Mouse (Mus musculus): Measurements from ENCODE around the gene Lsamp. TPM values are rescaled to one million over a fixed set of nuclear protein-coding genes. Genes with fewer than 3 reads are reported as not detected.

The Lsamp gene
- total and polyA plus RNA-seq, 2 experiments from 2014 or later, result 122 to 157 TPM

DNA sequence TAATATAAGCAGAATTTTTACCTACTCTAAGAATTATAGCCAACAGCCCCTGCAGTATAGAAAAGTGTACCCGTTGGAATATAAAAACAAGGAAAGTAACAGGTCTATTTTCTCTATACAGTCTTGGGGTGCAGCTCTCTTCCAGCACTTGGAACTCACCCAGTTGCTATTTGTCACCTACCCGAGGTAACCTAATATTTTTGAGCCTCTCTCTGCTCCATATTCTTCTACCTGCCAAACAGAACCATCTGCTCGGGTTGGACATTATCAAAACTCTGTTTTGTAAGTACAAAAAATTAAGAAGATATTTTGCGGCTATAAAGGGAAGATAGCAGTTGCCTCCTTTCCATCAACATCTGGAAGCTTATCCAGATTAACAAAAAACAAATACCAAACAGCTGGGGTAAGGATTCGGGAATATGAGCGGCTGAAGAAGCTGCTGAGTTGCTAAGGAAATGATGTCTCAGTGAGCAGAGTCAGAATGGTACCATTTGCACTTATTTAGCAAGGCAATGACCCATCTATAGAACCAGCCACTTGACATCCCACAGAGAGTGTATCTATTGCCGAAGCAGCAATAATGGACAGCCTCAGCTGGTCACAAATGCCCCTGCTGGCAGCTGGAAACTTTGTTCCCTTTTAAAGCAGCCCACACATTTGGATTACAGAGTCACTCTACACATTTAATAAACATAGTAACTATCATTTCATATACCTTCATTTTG, 1957.6 kb downstream of the Lsamp start:
- no peak for ATAC-seq
- Histone ChIP-seq H3K4me3 (ENCODE audit: low read length) (no peak overlapping the region), H3K36me3 (ENCODE audit: insufficient read depth, low read length) (no peaks in the 10 kb centered on the region), H3K9me3 (ENCODE audit: low read length) (no peaks in the 10 kb centered on the region), H3K27me3 (ENCODE audit: insufficient read depth, low read length) (no peaks in the 10 kb centered on the region), H3K4me1 (ENCODE audit: insufficient read depth, low read length) (no peaks in the 10 kb centered on the region), H3K4me2 (ENCODE audit: low read depth, low read length) (no peak overlapping the region), H3K9ac (replicated peaks; ENCODE audit: low read length) (no peak overlapping the region), H3K27ac (no peak overlapping the region)
- 72% methylated on average over 7 of the region's 7 CpGs for WGBS
- no peak for DNase-seq (ENCODE audit: low spot score)
- TF ChIP-seq CTCF (IDR thresholded peaks at IDR 0.05; ENCODE audit: low read depth), result no peak

GRCm38 (mm10) chr16:41957811-41958210, 1973.7 kb downstream of the Lsamp start:
- 95% methylated on average over 3 of the region's 3 CpGs for WGBS
- no peak for ATAC-seq
- H3K9ac ChIP-seq (replicated peaks; ENCODE audit: low read length), result no peak overlapping the region
- no peaks in the 10 kb centered on the region for H3K27me3 ChIP-seq (ENCODE audit: insufficient read depth, low read length)
- TF ChIP-seq CTCF (IDR thresholded peaks at IDR 0.05; ENCODE audit: low read depth), result no peak
- DNase-seq (ENCODE audit: low spot score), result no peak
- no peaks in the 10 kb centered on the region for H3K4me1 ChIP-seq (ENCODE audit: insufficient read depth, low read length)
- H3K4me2 ChIP-seq (ENCODE audit: low read depth, low read length), result no peak overlapping the region
- H3K27ac ChIP-seq, result no peak overlapping the region
- no peaks in the 10 kb centered on the region for H3K36me3 ChIP-seq (ENCODE audit: insufficient read depth, low read length)
- H3K4me3 ChIP-seq (ENCODE audit: low read length), result no peak overlapping the region
- 0 out of 2 replicates have a peak, but pooled peaks cover 2% of the 10 kb centered on the region for H3K9me3 ChIP-seq (ENCODE audit: low read length)

DNA sequence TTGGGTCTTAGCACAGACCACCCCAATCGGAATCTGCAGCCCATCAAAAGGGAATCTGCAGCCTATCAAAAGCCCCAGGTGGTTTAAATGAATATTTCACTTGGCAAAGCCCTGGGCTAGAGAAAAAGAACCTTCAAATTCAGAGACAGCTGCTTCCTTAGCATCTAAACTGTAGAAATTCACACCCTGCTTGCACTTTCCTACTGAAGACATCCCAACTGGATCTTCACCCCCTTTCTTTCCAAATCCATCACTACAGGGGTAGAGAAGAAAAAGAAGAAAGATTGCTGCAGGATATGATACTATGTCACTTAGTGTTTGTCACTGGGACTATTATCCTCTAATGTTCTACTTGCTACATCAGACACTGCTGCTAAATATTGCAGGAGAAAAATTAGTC, 1981.5 kb downstream of the Lsamp start:
- no peaks in the 10 kb centered on the region for H3K27me3 ChIP-seq (ENCODE audit: insufficient read depth, low read length)
- DNase-seq (ENCODE audit: low spot score), result no peak
- H3K4me2 ChIP-seq (ENCODE audit: low read depth, low read length), result no peak overlapping the region
- no peak overlapping the region for H3K4me3 ChIP-seq (ENCODE audit: low read length)
- no peaks in the 10 kb centered on the region for H3K9me3 ChIP-seq (ENCODE audit: low read length)
- no peak for TF ChIP-seq CTCF (IDR thresholded peaks at IDR 0.05; ENCODE audit: low read depth)
- no peaks in the 10 kb centered on the region for H3K36me3 ChIP-seq (ENCODE audit: insufficient read depth, low read length)
- no peak for ATAC-seq
- no peak overlapping the region for H3K9ac ChIP-seq (replicated peaks; ENCODE audit: low read length)
- no peak overlapping the region for H3K27ac ChIP-seq
- H3K4me1 ChIP-seq (ENCODE audit: insufficient read depth, low read length), result no peaks in the 10 kb centered on the region
- WGBS, result 62% methylated on average over 1 of the region's 1 CpGs

DNA sequence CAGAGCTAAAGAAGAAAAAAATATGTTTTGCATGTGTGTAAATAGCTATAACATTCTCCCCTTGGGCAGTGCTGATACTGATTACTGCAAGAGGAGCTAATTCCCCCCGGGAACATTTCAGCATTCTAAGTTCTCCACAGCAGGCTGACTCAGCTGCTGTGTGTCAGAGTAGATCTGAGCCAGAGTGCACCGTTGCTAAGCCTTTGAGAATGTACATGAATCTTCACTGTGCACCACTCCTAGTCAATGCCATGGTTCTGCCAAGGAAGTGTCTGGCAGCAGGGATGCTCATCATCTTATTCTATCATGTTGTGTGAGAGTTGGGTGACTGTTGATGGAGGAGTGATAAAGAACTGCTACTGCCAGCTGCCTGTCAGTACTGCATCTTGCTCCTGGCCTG, 1985.1 kb downstream of the Lsamp start:
- Histone ChIP-seq H3K9ac (replicated peaks; ENCODE audit: low read length) (no peak overlapping the region), H3K4me2 (ENCODE audit: low read depth, low read length) (no peak overlapping the region), H3K4me3 (ENCODE audit: low read length) (no peak overlapping the region), H3K27ac (no peak overlapping the region), H3K9me3 (ENCODE audit: low read length) (no peaks in the 10 kb centered on the region), H3K27me3 (ENCODE audit: insufficient read depth, low read length) (no peaks in the 10 kb centered on the region), H3K36me3 (ENCODE audit: insufficient read depth, low read length) (no peaks in the 10 kb centered on the region), H3K4me1 (ENCODE audit: insufficient read depth, low read length) (no peaks in the 10 kb centered on the region)
- ATAC-seq, result no peak
- TF ChIP-seq CTCF (IDR thresholded peaks at IDR 0.05; ENCODE audit: low read depth), result no peak
- 67% methylated on average over 2 of the region's 2 CpGs for WGBS
- DNase-seq (ENCODE audit: low spot score), result no peak

DNA sequence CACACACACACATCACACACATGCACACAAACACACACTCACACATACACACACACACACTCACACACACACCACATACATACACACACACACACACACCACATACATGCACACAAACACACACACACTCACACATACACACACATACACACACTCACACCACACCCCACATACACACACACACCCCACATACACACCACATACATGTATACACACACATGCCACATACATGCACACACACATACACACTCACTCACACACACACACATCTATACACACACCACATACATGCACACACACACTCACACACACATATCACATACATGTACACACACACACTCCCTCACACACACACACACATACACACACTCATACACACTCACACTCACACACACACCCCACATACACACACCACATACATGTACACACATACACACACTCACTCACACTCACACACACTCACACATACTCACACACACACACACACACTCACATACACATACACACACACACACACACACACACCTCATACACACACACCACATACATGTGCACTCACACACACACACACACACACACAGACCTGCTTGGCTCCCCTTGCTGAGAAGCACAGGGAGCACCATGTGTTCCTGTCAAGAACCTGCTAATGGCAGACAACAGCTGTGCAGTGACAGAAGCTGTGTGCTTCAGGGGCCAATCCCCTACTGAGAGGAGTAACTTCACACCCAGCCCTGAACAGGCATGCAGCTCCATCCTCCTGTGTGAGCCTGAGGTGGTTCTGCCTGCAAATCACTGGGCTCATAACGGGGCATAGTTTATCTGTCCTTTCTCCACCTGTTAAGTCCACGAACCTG, 1990.9 kb downstream of the Lsamp start:
- Histone ChIP-seq H3K9me3 (ENCODE audit: low read length) (no peaks in the 10 kb centered on the region), H3K4me1 (ENCODE audit: insufficient read depth, low read length) (no peaks in the 10 kb centered on the region), H3K4me2 (ENCODE audit: low read depth, low read length) (no peak overlapping the region), H3K9ac (replicated peaks; ENCODE audit: low read length) (no peak overlapping the region), H3K27me3 (ENCODE audit: insufficient read depth, low read length) (no peaks in the 10 kb centered on the region), H3K27ac (no peak overlapping the region), H3K4me3 (ENCODE audit: low read length) (no peak overlapping the region), H3K36me3 (ENCODE audit: insufficient read depth, low read length) (no peaks in the 10 kb centered on the region)
- peak; percentile 75 for ATAC-seq
- DNase-seq (ENCODE audit: low spot score), result peak; percentile 42
- WGBS, result 60% methylated on average over 2 of the region's 2 CpGs
- TF ChIP-seq CTCF (IDR thresholded peaks at IDR 0.05; ENCODE audit: low read depth), result no peak

- Histone ChIP-seq H3K27me3 (ENCODE audit: insufficient read depth, low read length) (no peaks in the 10 kb centered on the region), H3K4me3 (ENCODE audit: low read length) (no peak overlapping the region), H3K27ac (no peak overlapping the region), H3K9me3 (ENCODE audit: low read length) (no peaks in the 10 kb centered on the region), H3K4me1 (ENCODE audit: insufficient read depth, low read length) (no peaks in the 10 kb centered on the region), H3K4me2 (ENCODE audit: low read depth, low read length) (no peak overlapping the region), H3K9ac (replicated peaks; ENCODE audit: low read length) (no peak overlapping the region), H3K36me3 (ENCODE audit: insufficient read depth, low read length) (no peaks in the 10 kb centered on the region)
- ATAC-seq, result no peak
- no peak for TF ChIP-seq CTCF (IDR thresholded peaks at IDR 0.05; ENCODE audit: low read depth)
- 77% methylated on average over 5 of the region's 5 CpGs for WGBS
- no peak for DNase-seq (ENCODE audit: low spot score)
These were observed 1992.7 kb downstream of the Lsamp start for GRCm38 (mm10) chr16:41976897-41977296.

GRCm38 (mm10) chr16:41996956-41997355, 2012.8 kb downstream of the Lsamp start:
- Histone ChIP-seq H3K4me3 (ENCODE audit: low read length) (no peak overlapping the region), H3K27ac (no peak overlapping the region), H3K36me3 (ENCODE audit: insufficient read depth, low read length) (no peaks in the 10 kb centered on the region), H3K4me1 (ENCODE audit: insufficient read depth, low read length) (no peaks in the 10 kb centered on the region), H3K4me2 (ENCODE audit: low read depth, low read length) (no peak overlapping the region), H3K9me3 (ENCODE audit: low read length) (no peaks in the 10 kb centered on the region), H3K27me3 (ENCODE audit: insufficient read depth, low read length) (no peaks in the 10 kb centered on the region), H3K9ac (replicated peaks; ENCODE audit: low read length) (no peak overlapping the region)
- DNase-seq (ENCODE audit: low spot score), result no peak
- TF ChIP-seq CTCF (IDR thresholded peaks at IDR 0.05; ENCODE audit: low read depth), result no peak
- 78% methylated on average over 1 of the region's 1 CpGs for WGBS
- no peak for ATAC-seq
